Mouse (Mus musculus) MEL-GATA-1-ER (cell line): Measurements from ENCODE around the gene Nuak1.

ENCODE experiments used
- DNase-seq: peaks from one replicate; pipeline ENCODE4 v3.0.0-alpha.2; 2012; ENCODE audit warnings: low read depth; ENCODE audit errors: extremely low read depth

The Nuak1 gene

DNA sequence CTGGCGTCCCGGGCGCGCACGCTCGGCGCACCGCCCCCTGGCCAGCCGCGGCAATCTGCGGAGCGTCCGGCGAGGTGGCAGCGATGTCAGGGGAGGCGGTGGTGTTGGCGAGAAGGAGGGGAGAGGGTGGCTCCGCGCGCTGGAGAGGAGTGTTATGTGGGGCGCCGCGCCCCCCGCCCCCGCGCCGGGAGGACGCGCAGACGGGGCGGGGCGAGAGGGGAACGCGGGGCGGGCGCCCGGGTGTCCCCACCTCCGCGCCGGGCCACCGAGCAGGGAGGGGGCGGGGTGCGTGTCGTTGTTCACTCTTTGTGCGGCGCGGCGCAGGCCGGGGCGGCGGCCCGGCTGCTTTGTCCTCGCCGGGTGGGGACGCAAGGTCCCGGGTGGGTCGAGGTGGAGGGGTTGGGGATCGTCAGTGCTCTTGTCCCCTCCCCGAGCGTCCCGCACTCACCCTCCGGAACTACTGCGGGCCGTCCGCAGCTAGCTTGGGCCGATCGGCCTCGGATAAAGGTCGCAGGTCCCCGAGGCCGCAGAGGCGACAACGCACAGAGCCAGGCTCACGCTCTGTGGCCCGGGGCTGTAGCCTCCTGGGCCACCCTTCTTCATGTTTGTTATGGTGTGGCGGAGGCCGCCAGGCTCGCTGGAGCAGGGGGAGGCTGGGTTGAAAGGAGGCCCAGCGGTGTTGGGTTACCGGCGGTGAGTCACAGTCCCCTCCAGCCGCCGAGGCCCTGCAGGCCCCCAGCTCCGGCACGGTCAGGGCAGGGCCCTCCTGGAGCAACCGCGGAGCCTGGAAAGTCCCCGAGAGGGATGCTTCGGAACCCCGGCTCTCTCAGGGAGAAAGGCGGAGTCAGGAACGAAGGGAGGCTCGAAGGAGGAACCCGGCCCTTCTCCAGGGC lies at the start of gene Nuak1:
TSS of gene Nuak1 (minus strand) at position 57 of the 893 bp plus-strand sequence.
- DNase-seq, result no peak

DNA sequence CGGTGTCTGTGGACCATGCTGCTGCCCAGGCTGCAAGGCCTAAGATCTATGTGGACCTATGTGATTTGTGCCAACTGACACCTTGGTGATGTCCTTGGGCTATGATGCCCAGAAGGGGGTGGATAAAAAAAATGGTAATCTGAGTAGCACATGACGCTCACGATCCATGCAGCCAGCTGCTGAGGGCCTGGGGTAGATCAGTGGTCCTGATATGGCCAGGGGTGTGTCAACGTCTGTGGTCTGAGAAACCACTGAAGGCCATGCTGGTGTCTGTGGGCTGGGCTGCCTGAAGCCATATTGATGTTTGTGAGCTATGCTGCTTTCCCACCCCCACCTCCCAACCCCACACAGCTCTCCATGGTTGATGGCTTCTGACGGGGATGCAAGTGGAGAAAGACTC lies 49.7 kb upstream of the Nuak1 start:
- DNase-seq, result no peak

- peak; percentile 59 for DNase-seq
These were observed 47.9 kb upstream of the Nuak1 start for GRCm38 (mm10) chr10:84488315-84488714.

DNA sequence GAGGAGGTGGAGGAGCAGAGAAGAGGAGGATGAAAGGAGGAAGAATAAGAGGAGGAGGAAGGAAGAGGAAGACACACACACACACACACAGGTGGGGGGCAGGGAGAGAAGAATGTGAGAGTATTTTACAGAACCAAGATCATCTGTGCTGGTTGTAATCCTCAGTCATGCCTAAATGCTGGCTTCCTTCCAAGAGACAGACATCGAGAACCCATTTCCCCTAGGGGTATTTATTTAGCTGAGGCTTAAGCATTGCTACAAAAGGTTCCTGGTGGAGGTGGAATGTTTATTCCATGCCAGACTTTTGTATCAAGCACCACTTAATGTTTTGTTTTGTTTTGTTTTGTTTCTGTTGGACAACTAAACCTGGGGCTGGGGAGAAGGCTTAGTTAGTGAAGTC lies 44.3 kb upstream of the Nuak1 start:
- no peak for DNase-seq

- no peak for DNase-seq
These were observed 43.2 kb upstream of the Nuak1 start for GRCm38 (mm10) chr10:84483553-84483952.

DNA sequence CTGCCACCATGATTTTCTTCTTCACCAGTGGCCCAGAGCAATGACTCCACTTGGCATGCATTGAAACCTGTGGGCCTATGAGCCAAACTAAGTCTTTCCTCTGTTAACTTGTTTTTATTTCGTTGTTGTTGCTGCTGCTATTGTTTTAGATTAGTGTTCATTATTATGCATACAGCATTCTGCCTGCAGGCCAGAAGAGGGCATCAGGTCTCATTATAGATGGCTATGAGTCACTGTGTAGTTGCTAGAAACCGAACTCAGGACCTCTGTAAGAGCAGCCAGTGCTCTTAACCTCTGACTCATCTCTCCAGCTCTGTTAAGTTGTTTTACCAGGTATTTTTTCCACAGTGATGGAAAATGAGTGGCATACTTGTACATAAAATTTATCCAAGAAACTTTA lies 42.7 kb upstream of the Nuak1 start:
- no peak for DNase-seq

DNA sequence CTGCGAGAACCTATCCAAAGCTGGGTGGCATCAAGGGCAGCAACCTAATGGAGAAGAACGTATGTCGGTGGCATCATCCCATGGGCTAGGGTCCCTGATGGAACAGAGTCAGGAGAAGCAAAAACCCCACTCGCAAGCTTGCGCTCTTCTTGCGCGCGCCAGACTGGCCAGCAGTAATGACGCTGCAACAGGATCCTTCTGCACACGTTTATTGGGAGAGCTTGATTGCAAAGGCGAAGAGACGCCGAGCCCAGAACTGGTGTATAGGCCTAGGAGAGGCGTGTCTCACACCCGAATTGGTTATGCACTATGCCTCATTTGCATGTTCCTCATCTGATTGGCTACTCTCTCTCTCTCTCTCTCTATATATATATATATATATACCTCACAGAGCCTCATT lies 42.0 kb upstream of the Nuak1 start:
- DNase-seq, result peak; percentile 79

DNA sequence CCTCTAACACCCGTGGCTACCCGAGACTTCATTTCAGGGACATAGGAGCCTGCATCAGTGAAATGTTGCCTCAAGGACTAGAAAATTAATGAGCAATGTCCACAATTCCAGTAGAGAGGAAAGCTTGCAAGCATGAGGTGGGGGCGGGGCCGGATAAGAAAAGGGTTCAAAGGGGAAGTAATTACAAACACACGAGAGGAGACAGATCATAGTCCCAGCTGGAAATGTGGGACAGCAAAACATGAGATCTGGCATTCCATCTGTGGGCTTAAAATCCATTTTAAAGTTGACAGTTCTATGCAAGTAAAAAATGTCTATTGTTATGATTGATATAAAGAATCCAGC lies 40.9 kb upstream of the Nuak1 start:
- DNase-seq, result no peak

- no peak for DNase-seq
These were observed 40.4 kb upstream of the Nuak1 start for GRCm38 (mm10) chr10:84480667-84481326.

DNA sequence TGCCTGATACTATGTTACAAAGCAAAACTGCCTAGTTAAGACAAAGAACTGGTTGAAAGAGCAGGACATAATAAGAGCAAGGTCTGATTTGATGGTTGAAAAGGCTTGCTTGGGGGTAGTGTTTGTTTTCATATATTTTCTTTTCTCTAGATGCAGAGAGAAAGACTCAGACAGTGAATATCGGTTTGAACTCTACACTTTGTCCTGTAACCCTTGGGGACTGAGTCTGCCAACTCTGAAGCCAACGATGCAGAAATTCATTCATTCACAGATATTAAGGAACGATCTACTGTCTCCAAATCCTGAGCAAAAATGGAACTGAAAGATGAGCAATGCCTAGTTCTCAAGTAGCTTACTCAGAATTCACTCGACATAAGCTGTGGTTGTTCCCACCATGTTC lies 39.7 kb upstream of the Nuak1 start:
- no peak for DNase-seq

DNA sequence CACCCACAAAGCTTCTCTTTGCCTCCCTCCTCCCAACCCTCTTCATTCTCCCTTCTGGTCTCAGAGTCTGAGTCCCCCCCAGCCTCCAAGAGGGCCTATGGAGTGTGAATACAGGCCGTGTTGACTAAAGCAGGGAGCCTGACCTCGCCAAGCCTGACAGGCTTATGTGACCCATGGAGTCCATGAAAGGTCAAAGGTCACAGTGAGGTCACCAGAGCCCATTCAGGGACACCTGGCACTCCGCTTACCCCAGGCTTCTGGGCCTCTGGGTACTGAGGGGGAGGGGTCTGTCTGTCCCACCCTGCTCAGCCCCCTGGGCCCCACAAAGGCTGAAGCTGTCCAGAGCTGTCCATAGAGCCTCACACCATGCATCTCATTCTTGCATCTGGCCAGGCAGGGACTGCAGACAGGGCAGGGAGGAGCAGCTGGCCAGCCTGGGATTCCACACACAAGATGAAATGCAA lies 37.2 kb upstream of the Nuak1 start:
- no peak for DNase-seq

- no peak for DNase-seq
These were observed 36.7 kb upstream of the Nuak1 start for GRCm38 (mm10) chr10:84477045-84477612.

GRCm38 (mm10) chr10:84467555-84468164 lies 27.3 kb upstream of the Nuak1 start:
- no peak for DNase-seq

DNA sequence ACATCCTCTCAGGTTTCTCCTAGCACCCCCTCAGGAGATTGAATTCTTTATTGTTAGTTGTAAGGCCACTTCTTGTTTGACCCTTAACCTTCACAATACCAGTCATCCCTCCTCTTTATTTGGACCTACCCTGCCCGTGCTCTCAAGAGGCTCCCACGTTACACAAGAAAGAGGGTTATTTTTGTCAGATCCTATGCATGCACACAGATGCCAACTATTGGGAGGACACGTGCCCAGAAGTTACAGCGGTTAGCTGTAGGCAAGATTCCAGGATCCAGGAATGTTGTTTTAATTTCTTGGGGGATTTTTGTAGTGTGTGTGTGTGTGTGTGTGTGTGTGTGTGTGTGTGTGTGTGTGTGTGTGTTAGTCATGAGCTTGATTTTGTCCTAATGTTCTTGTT lies 25.1 kb upstream of the Nuak1 start:
- DNase-seq, result no peak

DNA sequence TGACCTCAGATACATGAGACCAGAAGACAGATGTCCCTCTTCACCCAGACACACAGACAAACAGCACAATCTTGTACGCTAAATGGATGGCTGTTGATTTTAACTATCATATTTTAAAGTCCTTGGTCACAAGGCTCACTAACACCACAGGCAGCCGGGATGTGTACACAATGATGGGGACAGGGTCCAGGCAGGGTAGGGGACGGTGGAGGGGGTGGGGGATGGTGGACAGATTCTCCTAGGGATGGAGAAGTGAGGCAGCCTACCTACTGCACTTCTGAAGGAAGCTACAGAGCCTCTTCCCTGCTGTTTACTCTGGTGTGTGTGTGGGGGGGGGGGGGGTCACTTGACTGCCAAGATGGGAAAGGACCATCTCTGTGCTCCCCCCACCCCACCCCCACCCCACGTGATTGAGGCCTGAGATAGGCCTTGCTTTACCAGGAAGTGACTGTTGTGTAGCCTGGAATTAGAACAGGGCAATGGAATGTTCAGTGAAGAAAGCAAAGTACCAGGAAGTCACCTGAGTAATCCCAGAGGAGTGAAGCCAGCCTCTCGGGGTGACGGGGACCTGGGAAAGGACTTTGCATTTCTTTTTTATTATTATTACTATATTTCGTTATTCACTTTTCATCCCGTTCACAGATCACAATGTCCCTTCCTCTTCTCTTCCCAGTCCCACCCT lies 20.2 kb upstream of the Nuak1 start:
- no peak for DNase-seq

- no peak for DNase-seq
These were observed 17.7 kb upstream of the Nuak1 start for GRCm38 (mm10) chr10:84458094-84458493.

- no peak for DNase-seq
These were observed 17.1 kb upstream of the Nuak1 start for GRCm38 (mm10) chr10:84457539-84457938.

DNA sequence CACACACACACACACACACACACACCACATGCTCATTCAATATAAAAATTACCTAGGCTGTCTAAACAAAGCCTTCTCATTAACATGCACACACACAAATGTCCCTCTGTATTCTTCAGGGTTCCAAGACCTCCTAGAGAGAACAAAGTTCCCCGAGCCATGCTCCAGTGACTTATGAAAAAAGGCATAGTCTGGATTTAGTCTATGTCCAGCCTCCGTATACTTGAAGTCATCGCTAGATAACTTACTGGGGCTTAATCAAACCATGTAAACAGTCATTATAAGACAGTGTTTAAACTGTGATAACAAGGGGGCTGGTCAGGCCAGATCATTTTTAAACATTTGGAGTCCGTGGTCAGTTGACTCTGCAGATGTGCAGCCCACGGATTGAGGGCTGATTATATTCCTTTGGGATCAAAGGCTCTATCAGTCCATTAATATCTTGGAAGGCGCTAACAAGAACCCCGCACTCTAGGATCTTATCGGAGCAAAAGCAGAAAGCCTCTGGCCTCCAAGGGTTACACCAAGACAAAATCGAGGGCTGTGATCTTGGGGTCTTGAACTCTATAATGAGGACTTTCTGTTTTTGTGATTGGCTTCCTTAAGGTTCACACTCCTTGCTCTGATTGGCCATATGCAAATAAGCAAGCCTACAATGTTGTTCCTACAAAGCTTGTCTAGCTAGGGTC lies 16.4 kb upstream of the Nuak1 start:
- DNase-seq, result no peak

DNA sequence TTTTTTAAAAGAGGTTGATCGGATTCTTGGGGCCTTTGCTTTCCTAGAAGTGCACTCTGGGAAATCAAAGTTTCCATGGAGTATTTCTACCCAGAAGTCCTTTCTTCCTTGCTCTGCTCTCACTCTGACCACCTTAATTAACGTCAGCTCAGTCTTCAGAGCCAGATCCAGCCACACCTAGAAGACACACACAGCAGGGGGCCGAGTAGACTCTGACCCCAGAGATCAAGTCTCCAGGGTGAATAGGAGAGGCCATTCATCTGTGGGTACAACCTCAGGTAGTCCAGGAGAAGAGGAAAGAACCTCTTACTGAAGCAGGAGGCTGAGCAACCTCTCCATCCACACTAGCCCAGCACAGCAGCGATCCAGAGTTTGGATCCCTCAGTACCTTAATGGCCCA lies 11.5 kb upstream of the Nuak1 start:
- no peak for DNase-seq

- peak; percentile 46 for DNase-seq
These were observed 10.3 kb upstream of the Nuak1 start for GRCm38 (mm10) chr10:84450654-84451053.

- no peak for DNase-seq
These were observed 9.3 kb upstream of the Nuak1 start for GRCm38 (mm10) chr10:84449733-84450132.
